Mouse (Mus musculus) lung, adult 18-20 months (tissue): Measurements from ENCODE around the gene Polrmt.
A peak's percentile ranks its signal among the peaks of the same experiment; 100 is the strongest.

ENCODE experiments used
- DNase-seq, 2 experiments: peaks; one replicate each; pipeline ENCODE4 v3.0.0; 2022; ENCODE audit warnings: mixed read lengths in 2 of 2

The Polrmt gene

DNA sequence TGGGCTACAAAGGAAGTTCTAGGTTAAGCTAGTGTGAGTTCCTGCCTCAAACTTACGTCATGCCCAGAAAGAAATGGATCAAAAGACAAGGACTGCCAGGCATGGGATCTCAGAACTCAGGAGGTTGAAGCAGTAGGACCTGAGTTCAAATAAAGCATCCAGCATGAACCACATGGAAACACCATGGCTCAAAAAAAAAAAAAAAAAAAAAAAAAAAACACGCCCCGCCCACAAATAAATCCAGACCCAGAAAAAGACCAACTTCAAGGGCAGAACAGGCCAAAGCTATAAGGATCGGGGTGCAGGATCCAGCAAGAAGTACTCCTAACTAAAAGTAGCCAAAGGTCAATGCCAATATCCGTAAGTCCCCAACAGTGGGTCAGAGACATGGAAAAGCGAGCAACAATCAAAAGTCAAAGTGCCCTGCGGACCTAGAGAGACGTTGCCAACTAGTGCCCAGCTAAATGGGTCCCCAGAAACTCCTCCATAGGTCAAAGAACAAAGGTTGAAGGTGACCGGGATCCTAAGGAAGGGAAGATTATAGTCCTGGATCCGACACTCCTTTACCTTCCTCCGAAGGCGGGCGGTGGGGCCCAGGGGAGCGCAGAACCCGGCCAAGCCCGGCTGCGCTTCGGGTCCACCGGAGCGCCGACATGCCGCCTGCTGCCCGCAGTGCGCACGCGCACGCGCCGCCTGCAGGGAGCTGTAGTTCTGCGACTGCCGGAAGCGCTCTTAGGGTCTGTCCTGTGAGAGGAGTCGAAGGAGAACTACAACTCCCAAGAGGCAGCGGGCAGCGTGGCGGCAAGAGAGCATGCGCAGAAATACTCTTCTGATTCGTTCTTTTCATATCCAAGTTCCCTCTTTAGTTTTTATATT is at the start of gene Polrmt:
Gene Polrmt, minus strand, starts transcription at position 684 of the 876 bp plus-strand sequence.
- peak; percentile 97 to 98 for DNase-seq

DNA sequence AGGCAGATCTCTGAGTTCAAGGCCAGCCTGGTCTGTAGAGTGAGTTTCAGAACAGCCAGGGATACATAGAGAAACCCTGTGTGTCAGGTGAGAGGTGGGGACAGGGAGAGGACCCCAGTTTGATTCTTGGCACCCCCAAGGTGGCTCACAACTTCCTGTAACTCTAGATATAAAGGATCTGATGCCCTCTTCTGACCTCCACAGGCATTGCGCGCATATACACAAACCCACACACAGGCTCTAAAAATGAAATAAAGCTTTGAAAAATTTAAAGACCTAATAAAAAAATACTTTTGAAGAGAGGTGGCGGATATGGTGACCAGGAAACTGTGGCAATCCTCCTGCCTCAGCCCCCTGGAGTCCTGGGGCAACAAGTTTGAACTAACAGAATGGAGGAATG is 49.5 kb upstream of the Polrmt start:
- no peak for DNase-seq

DNA sequence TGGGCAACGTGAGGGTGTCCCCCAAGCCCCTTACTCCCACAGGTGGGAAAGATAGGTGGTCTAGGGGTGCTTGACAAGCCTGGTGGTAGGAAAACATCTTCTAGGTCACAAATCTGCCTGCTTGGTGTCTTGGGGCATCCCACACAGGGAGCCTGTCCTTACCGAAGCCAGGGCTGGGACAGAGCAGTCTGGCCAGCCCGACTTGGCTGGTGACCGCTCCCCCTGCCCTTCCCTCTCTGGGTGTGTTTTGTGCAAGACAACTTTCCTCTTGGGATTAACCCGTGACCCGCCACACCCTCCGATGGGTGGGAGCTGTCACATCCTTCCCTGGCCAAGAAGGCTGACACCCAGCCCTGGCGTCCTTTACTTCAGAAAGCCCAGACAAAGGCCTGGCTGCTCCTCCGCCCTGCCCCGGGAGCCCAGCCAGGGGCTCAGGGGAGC is 48.1 kb upstream of the Polrmt start:
- DNase-seq: peak; percentile 84 to 85

DNA sequence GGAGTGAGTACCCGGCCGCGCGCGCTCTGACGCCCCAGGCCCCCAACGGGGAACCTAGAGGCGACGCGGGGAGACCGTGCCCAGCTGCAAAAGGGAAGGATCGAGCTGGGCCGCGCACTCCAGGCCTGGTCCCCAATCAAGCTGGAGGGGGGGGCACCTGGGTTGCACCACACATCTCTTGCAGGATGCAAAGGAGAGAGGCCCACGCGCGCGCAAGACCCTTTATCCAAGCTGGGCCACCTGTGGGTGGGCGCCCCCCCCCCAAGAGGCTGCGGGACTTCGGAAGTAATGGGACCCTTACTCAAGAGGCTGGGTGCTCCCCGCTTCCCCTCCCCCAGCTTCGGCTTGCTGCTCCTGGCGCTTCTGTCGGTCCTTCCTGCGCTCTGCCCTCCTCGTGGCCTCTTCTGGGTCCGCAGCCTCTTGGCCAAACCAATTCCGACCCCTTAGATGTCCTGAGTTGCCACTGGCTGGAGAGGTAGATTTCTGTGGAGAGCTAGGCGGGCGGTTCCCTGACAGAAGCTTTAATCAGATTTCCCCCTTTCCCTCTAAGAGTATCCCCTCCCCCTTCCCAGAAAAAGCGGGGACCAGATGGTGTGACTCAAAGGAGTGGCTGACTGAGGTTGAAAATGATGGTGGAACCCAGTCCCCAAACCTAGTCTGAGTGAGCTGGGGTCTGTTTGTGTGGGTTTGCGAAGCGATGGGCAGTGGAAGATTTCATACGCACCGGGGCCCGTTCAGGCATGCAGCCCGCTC is 47.5 kb upstream of the Polrmt start:
- peak; percentile 22 to 31 for DNase-seq

DNA sequence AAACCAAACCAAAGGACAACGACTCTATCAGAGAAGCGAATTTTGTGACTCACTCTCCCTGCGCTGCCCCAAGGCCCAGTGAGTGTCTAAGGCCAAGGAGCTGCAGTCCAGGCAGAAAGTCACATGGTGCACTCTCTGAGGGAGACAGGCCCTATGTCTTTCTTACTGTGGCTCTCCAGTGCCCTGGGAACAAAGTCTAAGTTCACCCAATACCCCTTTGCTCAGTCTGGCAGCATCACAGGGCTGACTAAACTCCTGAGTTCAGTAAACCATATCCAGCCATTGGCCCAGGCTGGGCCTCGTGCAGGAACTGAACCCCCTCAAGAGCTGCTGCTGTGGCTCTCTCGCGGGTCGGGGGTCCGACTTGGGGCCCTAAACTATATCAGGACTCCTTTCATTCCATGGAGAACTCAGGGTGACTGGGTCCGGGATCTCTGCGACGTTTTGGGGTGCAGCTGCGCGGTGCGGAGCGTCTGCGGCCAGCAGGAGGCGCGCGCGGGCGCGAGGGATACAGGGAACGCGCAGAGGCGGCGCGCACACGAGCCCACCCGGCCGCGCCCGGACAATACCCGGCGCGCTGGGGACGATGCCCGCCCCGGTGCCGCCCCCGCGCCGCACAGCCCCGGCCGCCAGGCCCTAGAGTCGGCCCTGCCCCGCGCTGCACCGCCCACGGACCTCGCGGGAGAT is 46.8 kb upstream of the Polrmt start, which contains the start of gene Palm:
Gene Palm, plus strand, starts transcription at position 522 of the 687 bp plus-strand sequence.
- DNase-seq: peak; percentile 65 to 68

DNA sequence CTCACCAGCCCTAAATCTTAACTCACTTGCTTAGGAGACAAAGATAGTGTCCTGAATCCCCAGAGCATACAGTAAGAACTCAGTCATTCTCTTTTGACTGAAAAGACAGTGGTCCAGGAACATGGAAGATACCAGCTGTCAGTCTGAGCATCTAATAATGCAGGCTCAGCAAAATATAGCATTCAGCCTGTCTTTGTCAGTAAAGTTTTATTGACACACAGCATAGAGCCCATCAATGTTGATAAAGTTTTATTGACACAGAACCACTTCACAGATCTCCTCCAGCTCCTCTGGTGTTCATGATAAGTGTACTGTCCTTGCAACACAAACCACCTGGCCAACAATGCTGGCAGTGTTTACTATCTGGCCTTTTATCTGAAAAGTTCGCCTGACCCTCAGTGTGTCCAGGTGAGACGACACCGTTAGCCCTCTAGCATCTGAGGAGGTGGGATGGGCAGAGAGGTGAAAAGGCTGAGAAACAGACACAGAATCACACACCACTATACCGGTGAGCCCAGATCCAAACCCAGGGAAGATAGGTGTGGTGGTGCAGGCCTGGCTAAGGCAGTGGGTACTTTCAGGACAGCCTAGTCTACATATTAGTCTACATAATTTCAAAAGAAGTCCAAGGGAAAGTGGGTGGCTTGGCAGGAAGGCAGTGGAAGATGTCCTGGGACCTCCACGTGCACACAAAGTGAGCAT is 46.1 kb upstream of the Polrmt start:
- DNase-seq: no peak

DNA sequence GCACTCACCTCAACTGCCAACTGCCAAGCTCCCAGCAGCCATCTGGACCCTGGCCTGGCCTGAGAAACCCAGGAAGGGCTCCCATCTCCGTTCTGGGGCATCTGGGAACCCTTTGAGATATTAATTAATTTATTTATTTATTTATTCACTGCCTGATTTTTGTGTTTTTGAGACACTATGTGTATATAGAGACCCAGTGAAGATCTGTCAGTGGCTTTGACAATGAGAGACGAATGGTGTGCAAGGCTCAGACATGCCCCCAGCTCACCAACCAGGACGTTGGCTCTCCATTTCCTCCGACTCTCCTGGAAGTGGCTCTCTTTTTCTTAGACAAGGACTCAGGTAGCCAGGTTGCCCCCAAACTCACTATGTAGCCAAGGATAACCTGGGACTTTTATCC is 44.5 kb upstream of the Polrmt start, which contains the start of gene Prss57:
Gene Prss57, minus strand, starts transcription at position 101 of the 400 bp plus-strand sequence.
- DNase-seq: no peak

DNA sequence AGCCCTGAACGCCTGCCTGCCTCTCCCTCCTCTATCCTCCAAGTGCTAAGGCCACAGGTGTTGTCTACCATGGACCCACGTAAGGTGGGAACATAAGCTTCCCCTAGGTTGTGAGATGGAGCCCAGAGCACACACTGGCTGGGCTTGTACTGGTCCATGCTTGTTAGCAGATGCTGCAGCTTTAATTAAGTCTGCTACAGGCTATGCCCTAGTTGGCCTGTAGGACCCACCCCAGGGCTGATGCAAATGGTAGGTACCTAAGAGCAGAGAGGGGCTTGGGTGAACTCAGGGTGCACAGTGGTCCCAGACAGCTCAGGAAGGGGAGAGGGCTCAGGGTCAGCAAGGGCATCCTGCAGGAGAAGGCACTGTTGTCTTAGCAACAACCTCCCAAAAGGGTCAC is 43.2 kb upstream of the Polrmt start:
- no peak for DNase-seq

DNA sequence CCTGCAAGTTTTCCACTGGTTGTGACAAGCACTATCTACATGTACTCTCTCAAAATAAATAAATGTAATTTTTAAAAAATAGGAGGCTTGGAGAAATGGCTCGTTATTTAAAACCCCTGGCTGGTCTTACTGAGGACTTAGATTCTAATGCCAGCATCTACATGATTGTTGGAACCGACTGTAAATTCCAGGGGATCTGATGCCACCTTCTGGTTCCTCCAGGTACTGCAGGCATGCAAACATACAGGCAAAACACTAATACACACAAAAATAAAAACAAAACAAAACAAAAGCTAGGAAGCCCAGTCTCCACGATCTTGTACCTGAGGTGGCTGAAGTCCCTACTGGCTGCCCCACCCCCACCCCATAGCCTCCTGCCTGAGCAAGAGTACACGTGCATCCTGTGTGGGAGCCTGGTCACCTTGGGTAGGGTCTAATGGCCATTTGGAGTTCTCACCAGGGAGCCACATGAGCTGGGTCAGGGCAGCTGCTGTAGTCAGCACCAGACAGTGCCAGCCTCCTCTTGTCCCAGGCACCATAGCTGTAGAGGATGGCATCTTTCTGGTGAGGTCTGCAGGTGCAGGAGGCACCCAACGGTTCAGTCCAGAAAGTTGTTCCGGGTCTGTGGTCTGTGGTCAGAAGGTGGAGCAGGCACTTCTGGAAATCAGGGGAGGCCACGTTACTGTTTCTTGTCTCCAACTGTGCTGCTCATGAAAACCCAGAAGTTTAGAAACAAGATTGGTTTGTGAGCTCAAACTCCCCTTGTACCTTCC is 42.2 kb upstream of the Polrmt start:
- DNase-seq: peak; percentile 67 to 68

DNA sequence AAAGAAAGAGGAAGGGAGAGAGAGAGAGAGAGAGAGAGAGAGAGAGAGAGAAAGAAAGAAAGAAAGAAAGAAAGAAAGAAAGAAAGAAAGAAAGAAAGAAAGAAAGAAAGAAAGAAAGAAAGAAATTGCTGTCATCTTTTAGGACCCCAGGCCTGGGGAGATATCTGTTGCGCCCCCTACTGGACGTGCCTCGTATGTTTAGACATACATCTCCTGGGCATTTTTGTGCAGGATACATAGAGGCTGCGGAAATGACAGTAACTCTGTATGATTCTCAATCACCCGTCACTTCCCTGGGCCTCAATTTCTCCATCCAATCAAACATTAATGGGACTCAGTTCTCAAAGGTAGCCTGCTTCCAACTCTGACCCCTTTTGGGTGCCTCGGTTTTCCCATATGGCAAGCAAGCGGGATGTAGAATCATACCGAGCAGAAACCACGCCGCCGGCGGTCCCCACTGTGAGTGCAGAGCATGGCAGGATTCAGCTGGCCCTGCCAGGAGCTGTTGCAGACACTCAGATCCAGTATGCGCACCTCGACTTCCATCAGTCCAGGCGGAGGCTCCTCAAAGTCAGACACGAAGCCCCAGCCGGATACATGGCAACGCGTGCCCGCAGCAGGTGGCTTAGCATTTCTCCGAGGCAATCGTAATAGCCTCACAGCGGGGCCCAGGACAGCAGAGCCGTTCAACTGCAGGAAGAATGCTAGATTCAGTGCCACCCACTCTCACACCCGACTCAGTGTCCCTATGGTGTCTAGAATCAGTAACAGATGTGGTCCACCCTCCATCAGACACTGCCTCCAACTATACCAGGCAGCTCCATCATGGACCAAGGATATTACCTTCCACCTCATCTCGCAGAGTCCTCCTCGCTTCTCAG is 37.8 kb upstream of the Polrmt start:
- DNase-seq: no peak

DNA sequence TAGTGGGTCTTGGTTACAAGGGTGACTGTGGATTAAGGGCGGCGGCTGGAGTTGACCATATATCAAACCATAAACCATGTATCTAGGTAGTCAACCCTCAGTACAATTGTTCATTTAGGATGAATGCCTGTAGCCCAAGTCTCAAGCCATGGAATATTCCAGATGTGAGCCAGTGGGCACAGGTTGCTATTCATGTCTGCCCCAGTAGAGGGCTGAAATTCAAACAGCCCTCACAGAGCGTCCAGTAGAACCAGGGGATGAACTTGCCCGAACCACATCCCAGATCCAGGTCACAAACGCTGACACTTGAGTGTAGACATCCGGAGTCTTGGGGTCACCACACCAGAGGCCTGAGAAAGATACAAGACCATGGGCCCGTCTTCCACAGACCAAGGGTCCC is 36.7 kb upstream of the Polrmt start:
- DNase-seq: no peak

DNA sequence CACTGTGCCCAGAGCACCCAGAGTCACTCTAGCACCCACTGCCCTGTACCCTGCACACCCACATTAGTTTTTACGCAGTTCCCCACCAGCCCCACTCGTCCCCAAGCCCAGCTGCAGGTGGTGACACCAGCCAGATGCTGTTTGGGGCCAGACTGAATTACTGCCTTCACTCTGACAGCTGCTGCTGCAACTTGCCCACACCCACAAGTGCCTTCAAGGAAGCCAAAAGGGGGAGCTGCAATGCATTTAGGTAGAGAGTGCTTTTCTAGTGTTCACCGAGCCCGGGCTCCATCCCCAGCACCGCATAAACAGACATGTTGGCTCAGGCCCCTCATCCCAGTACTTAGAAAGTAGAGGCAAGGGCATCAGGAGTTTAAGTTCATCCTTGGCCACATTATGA is 35.6 kb upstream of the Polrmt start:
- DNase-seq: no peak

DNA sequence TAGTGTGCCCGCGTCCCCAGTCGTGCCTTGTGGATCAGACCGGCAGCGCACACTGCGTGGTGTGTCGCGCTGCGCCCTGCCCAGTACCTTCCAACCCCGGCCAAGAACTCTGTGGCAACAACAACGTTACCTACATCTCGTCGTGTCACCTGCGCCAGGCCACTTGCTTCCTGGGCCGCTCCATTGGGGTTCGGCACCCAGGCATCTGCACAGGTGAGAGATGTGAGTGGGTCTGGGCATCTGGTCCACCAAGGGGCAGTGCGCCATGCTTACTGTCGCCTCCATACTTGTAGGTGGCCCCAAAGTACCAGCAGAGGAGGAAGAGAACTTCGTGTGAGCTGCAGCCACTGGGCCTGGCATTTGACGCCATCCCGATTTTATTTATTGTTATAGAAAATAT is 34.8 kb upstream of the Polrmt start:
- peak in 1 of 2 experiments; percentile 25 for DNase-seq

DNA sequence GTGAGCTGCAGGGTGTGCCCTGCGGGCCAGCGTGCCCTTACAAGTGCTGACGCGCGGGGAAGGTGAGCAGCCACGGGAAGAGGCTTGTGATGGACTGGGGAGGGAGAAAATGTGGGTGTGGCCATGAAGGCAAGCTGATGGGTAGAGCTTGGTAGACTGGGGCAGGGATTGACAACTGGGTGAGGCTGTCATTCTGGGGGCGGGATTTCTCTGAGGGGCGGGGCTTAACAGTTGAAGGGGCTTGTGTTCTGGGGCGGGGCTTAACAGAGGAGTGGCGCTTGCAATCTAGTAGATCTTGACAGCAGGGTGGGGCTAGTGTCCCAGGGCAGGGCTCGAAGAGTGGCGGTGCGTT is 34.3 kb upstream of the Polrmt start:
- no peak for DNase-seq

DNA sequence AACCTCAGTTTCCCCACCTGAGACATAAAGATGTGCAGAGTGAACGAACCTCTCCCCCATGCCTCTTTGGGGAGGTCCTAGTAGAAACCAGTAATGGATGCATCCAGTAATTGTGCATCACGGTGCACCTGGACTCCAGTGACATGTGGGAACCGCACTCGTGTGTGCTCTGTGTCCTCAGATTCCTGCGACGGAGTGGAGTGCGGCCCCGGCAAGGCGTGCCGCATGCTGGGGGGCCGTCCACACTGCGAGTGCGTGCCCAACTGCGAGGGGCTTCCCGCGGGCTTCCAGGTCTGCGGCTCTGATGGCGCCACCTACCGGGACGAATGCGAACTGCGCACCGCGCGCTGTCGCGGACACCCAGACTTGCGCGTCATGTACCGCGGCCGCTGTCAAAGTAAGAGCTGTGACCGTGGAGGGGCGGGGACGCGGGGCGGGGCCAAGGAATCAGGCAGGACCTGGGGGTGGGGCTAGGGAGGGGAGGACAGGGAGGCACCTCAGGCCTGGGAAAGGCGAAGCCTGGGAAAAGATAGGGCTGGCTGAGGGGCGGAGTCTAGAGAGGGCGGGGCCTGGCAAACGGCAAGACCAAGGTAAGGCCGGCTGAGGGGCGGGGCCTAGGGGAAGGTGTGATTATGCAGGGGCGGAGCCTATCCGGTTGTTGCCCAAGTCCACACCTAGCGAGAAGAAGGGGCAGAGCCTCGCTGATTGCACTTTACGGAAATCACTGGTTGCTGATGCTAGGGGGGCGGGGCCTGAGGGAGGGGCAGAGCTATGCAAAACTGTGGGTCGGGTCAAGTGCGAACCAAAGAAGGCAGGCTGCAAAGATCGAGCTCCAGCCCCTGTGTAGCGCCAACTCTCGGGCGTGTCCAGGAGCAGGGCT is 33.6 kb upstream of the Polrmt start:
- peak; percentile 99 for DNase-seq

DNA sequence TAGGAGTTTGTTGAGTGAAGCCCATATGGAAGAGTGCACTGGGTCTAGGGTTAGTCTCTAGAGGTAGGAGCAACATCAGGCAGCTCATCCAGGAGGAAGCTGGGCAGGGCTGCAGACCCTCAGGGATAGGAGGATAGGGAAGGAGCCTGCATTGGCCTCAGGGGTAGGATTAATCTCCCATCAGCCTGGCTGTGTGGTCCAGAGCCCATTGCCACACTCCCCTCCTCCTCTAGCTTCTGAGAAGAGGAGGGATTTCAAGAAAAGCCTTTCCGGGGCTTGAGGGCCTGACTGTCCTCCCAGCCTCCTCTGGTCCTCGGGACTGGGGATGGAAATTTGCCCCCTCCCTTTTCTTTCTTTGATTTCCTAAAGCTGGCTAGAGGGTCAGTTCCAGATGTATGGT is 32.8 kb upstream of the Polrmt start:
- no peak for DNase-seq

DNA sequence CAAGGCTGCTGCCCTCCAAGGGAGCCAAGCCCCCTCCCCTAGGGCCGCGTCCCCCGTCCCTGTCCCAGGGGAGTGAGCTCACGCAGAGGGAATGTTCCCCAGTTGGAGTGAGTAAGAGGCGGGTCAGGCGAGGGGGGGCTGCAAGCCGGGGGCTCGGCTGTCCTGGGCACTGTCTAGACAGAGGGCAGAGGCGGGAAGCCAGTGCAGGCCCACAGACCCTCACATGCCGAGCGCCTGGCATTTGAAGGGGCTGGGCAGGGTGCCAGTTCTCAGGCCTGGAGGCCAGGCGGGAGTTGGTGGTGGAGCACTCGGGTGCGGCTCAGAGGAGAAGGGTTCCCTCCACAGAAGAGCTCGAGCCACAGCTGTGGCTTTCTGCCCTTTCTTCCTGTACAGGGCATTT is 31.6 kb upstream of the Polrmt start:
- DNase-seq: peak; percentile 62 to 66

DNA sequence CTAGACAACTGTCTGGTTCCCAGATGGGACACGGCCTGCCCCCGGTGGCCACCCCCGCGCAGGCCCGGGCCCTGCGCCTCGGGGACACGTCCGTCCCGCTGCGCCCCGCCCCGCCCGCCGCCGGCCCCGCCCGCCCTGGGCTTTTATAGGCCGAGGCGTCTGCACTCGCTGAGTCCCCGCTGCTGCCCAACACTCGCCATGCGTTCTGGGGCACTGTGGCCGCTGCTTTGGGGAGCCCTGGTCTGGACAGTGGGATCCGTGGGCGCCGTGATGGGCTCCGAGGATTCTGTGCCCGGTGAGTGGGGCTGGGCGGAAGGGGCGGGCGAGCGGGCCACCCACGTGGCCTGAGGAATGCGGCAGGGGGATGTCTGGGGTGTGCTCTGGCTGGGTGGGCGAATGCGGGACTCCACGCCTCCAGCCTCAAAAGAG is 30.7 kb upstream of the Polrmt start, which contains the start of gene Fstl3:
Gene Fstl3, plus strand, starts transcription at position 170 of the 429 bp plus-strand sequence.
- DNase-seq: peak in 1 of 2 experiments; percentile 52

DNA sequence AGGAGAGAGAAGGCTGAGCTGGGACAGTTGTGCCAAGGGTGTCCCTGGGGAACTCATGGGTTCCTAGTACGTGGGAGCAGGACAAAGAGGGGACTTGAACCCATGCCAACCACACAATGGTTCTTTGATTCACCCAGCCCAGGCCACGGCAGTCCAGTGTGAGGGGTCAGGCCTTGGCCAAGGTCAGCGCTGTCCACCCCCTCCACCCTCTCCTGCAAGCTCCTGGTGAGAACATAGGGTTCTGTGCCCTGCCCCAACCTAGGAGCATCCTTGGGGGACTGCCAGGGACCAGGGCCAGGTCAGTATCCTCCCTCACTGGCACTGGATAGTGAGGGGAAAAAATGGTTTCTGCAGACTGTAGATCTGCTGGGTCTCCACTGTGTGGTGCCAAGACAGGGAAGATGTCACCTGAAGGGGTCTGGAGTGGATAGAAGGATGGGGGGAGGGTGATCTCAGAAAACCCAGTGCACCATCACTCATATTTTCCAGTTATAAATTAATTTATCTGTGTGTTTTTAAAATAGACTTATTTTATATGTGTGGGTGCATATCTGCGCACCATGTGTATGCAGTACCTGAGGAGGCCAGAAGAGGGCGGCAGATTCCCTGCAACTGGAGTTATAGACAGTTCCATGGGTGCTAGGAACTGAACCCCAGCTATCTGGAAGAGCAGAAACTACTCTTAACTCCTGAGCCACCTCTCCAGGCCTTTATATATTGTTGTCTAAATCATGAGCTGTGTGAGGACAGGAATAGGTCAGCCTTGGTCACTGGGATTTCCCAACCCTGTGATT is 28.3 kb upstream of the Polrmt start:
- DNase-seq: no peak
